Mouse (Mus musculus): ENCODE measurements at regions not wholly inside any gene's neighbourhood (a gene's known extent, or its start where the extent isn't known, plus 50 kb on each side); places are given as distances from the start of the nearest gene placed in this dataset.

DNA sequence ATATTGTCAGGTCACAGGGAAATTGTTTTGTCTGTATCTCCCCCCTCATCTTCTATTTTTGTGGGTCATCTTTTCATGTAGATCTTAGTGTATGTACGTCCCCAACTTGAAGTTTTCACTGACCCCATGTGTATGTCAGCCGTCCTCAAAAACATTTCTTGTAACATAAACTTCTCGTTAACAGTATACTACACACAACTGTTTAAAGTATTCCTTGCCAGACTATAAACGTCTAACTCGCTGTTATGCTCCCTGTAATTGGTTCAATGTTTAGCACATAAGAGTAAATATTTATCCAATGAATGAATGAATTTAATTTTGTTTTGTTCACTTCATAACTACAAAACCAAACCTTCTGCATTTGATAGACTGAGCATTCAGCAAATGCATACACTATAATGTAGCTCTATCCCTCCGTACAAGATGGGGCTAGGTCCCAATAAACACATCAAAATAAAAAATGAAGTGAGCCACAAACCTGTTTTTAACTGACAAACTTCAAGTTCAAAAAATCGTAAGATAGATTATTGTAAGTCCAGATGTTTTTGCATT lies 67.3 kb downstream of the Mgst1 start:
- in situ Hi-C loops (cut with MboI, MseI): loop anchor here (5.0 kb wide), 1 partner anchor 35 kb away; no protein-coding TSS in a partner anchor

DNA sequence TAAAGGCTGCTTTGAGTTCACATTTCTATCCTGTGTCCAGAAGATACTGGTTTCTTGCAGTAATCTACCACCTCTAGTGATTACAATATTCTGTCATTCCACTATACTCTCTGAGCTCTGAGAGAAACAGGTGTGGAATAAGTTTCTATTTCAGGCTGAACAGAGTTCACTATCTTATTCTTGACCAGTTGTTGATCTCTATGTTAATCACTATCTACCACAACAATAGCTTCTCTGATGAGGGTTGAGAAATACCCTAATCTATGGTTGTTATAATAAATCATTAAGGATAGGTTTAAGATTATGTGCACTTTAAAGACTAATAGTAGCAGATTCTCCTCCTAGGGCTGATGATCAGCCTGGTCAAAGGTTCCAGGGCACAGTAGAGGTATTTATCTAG lies 75.1 kb downstream of the Mgst1 start:
- in situ Hi-C loops (cut with MboI, MseI): no loop called here

DNA sequence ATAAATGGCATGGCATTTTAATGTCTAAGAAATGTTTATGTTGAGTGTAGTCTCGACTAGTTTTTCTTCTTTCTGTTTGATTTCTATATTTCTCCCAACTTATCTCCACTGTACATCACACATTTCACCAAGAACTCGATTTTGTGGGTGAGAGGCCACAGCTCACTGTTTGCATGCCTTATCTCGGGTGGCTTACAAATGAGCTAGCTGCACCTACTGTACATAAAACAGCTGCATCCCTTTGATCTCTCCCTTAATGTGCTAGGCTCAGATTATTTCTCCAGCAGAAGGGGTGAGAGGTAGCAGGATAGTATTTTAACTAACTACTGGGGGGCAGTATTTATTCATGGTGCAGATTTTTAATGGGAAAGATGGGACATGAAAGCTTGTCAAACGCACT lies 92.3 kb downstream of the Mgst1 start:
- in situ Hi-C loops (cut with MboI, MseI): no loop called here

DNA sequence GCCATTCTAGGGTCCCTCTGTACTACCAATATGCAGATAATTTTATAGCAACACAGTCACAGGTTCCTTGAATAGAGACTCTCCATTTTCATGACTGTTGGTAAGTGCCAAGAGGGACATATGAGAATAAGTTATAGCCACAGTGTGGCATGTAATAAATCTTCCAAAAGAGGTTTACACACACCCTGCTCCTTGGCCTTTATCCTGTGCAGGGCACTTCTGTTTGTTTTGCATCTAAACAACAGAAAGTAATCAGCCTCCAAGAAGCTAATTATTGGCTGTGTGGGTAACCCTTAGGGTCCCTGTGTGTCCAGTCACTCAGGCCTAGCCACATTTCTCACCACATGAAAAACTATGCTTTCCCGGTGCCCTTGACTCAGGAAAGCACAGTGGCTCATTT lies 102.7 kb downstream of the Mgst1 start:
- in situ Hi-C loops (cut with MboI, MseI): loop anchor here (5.0 kb wide), 1 partner anchor 36 kb away; no protein-coding TSS in a partner anchor

DNA sequence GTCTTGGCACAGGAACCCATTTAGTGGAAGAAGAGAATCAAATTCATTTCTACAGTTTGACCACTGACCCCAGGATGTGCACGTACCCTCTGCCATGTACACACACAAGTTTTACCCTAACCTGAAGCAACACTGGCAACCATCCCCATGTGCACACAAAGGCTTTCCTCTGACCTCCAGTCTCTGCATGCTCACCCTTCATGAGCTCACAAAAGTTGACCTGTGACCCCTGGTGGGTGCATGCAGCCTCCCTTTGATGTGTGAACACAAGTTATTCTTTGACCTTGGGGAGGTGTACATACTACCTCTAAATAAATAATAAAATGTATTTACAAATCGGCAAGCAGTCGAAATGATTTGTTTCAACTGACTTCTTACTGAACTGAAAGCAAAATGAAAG lies 126.6 kb downstream of the Mgst1 start:
- in situ Hi-C loops (cut with MboI, MseI): no loop called here

Measured in T-helper 2 cell (primary cell).